Mouse (Mus musculus) ovary, postnatal 36 days (tissue): ENCODE measurements around the gene Schip1.

Experiments
- DNase-seq: peaks from one replicate; pipeline ENCODE4 v3.0.0; 2022; ENCODE audit warnings: low spot score, mixed read lengths

Schip1 gene

DNA sequence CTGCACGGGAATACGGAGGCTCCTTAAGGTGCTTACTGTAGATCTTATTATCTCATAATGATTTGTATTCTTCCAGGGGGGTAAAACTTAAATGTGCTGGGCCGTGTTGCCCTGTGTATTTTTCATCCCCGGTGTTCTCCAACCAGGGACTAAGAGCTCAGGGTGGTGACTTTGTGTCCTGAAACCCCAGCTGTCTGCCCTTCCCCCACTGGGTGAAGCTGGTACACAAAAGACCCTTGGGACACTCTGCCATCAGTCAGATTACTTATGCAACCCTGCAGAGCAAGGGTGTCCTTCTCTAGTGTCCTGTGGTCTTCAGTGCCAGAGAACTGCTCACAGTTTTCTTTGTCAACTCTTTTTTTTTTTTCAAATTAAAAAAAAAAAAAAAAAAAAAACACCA lies 520.6 kb downstream of the Schip1 start:
- no peak for DNase-seq

- DNase-seq, result no peak
Measured at GRCm38 (mm10) chr3:68586646-68587064, 522.1 kb downstream of the Schip1 start.

GRCm38 (mm10) chr3:68587567-68588245 lies 523.1 kb downstream of the Schip1 start:
- DNase-seq, result no peak

- DNase-seq, result no peak
Measured at GRCm38 (mm10) chr3:68589220-68589840, 524.7 kb downstream of the Schip1 start.

DNA sequence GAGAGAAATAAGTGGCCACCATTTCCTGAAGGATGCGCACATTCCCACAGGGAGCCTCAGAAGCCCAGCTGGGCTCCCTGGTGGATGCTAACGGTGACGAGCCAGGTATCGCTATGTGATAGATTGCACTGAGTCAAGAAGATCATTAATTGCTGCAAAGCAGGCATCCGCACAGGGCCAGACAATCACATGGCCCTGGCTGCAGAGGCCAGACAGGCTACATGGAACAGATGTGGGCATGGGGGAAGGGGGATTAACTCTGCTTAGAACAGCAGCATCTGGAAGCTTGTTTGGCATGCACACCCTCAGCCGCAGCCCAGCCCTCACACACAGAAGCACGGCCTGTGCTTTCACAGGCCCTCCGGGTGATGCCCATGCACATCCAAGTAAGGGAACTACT lies 525.8 kb downstream of the Schip1 start:
- DNase-seq, result no peak

DNA sequence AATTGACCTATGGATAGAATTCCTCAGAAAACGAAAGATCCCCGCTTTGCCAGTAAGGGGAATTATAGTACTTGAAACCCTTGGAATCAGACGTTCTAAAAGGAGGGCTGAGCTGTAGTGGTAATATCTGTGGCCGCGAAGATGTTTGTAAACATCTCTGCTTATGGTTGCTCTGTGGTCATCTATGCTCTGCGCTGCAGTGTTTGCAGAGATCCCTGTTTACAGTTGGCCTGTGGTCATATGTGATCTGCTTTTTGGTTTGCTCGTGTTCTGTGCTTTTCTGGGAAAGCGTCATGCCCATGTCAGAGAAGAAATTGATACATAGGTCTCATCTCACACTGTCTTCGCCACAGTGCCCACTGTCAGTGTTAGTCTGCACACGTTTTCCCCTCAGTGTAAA lies 528.0 kb downstream of the Schip1 start:
- no peak for DNase-seq

DNA sequence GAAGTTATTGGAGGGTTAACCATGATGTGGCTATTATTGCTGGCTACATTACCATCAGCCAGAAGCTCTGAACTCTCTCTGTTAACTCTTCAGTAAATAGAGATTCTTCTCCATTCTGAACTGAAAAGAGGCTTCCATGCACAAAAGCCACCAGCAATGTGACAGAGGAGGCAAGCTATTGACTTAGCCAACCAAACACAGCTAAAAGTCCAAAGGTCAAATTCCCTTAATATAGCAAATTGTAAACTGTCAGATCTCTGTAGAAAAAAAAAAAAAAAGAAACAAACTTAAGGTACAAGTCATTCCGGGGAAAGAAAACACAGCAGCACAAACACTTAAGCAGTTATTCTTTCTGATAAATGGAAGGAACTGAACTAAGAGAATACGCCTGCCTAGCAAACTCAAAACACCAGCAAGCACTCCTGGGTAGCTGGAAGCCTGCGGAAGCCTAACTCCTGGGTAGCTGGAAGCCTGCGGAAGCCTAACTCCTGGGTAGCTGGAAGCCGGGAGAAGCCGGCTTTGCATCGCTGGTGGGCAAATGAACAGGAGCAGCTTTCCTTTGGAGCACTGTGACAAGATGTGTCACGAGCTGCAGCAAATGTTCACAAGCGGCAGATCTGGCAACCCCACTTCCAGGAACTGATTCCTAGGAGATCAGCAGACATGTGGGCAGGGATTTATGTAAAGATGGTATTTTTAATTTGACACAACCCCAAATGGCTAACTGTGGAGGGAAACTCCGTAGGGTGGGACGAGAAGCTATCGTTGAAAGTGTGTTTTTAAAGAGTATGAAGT lies 528.7 kb downstream of the Schip1 start:
- DNase-seq, result no peak

DNA sequence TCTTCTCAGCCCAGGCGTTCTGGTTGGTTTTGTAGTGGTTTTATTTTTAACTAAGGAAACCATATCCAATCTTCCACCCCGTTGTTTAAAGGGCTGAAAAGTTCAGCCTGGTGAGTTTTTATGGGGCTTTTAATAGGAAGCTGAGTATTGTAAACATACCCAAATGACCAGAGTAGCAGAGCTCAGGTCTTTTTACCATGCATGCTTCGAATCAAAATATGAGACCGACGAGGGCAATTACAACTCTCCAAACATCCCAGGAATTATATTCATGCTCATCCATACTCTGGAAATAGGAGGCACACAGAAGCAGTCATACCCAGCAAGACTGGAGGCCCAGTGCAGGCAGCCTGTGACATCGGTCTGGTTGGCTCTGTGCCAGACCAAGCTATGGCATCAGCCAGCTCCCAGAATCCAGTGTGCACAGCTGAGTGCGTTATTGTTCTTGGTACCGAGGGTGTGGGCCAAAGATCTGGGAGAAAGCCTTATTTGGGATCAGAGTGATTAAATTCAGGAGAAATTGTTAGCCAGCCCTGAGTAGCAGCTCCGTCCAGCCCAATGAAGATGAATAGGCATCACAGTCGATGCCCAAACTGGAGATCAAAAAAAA lies 530.8 kb downstream of the Schip1 start:
- no peak for DNase-seq

GRCm38 (mm10) chr3:68596938-68597337 lies 532.3 kb downstream of the Schip1 start:
- DNase-seq, result no peak

- no peak for DNase-seq
Measured at GRCm38 (mm10) chr3:68602891-68603290, 538.3 kb downstream of the Schip1 start.

DNA sequence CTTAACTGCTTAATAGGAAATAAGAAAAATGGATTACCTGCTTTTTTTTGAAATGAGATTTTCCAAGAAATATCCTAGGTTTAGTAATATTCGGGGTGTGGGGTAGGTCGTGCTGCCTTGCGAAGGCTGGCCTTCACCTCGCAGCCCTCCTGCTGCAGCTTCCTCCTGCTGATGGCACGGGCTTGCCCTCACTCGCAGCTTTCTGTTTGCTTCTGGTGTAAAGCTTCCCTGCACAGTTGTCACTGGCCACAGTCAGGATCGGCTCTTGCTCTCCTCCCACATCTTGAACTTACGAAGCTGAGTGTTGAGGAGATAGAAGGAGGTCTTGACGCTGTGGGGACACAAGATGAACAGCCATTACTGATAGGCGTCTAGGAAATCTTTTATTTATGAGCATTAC lies 539.9 kb downstream of the Schip1 start:
- no peak for DNase-seq

DNA sequence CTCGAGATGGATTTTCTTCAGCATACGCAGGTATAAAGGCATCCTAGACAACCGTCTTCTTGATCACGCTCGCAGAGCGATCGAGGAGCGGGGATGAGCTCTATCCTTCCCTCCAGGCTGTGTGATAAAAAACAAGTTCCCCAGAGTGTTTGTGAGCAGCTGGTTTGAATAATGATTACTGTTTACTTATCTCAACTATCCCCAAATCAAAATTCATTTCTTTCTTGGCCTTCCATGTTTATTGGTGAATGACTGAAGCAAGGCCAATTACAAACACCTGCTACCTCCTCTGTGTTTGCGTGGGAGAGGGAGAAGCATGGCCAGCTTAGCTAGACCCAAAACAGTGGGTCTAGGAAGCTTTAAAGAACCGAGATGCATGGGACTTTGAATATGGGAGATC lies 540.4 kb downstream of the Schip1 start:
- no peak for DNase-seq

- DNase-seq, result no peak
Measured at GRCm38 (mm10) chr3:68605942-68606603, 541.5 kb downstream of the Schip1 start.

- no peak for DNase-seq
Measured at GRCm38 (mm10) chr3:68606730-68607129, 542.1 kb downstream of the Schip1 start.

DNA sequence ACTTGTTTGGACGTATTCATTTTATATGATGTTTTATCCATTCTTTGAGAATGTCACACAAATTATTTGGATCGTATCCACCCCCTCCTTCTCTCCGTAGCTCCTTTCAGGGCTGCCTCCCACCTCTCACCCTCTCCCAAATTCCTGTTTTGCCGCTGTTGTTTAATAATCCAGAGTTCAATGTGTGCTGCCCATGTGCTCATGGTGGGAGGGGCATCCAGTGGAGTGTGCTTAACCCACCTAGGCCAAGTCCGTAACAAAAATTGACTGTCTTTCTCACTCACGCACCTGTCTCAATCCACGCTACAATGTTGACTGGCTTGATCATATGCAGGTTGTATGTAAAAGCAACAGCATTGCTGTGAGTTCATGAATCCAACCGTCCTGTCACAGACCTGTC lies 542.7 kb downstream of the Schip1 start:
- DNase-seq, result no peak

DNA sequence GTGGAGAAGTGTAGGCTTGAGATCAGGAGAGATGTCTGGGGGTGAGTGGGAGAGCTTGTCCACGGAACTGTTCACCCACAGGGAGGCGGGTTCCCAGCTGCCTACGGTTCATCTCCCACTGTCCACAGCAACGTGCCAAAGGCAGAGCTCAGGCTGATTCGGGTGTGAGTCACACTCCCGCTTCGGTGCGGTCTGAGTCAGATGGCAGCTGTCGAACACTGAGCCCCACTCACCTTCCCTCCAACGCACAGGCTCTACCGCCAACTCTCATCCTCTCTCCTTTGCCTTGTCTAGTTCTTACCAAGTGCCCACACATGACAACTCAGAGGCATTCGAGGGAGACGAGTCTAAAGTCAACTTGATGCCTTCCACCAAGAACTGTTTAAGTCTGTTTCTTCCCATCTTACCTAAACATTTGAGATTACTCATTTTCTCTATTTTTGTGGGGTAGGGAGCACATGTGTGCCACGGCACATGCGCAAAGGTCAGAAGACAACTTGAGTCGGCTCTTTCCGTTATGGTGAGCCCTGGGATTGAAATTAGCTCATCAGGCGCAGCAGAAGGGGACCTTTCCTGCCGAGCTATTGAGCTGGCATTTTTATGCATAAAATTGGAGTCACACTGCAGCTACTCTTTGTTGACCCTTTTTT lies 544.4 kb downstream of the Schip1 start:
- no peak for DNase-seq

GRCm38 (mm10) chr3:68610011-68610410 lies 545.4 kb downstream of the Schip1 start:
- no peak for DNase-seq

DNA sequence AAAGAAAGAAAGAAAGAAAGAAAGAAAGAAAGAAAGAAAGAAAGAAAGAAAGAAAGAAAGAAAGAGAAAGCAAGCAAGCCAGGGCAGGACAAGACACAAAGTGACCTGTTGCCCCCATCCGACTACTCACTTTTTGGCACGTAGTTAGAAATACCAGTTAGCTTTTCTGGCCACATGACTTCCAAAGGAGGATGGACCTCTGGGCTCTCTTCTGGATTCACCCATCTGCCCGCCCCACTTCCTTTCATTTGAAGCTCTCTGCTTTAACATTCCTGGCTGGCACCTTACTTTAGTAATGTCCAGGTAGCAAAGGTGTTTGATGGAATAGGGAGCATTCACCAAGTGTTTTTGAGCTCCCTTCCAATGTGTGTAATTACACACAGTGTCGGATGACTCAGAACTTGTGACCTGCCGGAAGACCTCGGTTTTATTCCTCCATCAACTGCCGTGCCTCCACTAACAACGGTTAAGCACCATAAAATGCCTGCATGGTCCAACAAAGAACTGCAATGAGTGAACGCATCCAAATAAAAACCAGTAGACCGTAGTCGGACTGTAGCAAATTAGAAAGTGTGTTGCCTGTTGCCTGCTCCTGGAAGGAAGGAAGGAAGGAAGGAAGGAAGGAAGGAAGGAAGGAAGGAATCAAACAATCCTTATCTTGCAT lies 546.1 kb downstream of the Schip1 start:
- DNase-seq, result no peak

DNA sequence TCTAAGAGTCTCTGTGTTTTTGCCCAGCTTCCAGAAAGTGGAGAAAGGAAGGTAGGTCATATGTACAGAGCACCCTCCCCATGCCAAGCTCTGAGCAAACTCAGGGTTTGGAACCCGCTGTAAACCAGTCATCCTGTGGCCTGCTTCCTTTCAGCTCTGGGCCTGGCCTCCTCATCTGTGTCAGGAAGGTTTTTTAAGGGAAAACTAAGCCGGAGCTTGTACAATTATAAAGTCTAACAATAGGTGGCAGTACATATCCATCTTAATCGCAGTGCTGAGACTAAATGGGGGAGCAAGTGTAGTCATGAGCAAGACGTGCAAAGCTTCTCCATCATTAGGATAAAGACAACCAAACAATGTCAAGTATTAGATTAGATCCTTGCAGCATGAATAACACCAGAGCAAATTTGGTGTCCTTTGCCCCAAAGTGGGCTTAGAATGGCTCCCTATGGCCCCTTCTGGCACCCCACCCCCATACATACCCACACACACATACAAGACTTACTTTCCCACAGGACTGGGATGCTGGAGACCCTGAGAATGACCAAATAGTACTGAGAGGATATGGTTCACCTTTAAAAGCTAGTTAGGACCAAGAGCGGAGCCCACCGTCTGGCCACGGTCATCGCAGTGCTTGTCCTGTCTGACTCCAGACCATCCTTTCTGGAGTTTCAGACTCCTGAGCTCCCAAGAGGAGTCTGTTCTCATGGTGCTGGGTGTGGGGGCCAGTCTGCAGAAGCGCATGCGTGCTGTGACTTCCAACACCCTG lies 550.6 kb downstream of the Schip1 start:
- DNase-seq, result no peak

DNA sequence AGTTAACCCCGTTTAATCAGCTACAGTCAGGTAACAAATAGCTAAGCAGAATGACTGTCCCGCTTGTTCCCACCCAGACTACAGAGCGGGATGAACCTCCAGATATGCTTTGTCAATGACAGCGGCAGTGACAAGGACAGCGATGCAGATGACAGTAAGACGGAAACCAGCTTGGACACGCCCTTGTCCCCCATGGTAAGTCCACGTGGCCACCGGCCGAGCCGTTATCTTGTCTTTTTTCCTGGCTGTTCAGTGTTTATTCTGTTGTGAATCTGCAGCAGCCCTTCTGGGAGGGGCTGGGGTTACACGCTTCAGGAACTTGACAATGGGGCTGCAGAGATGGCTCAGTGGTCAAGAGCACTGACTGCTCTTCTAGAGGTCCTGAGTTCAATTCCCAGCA lies 551.8 kb downstream of the Schip1 start:
- DNase-seq, result no peak
